Mouse (Mus musculus) neural tube, embryonic 10.5 days (tissue): ENCODE measurements around the gene Klrb1f.
A peak's percentile ranks its signal among the peaks of the same experiment; 100 is the strongest.
"Not testable (repeated sequence)": the region's sequence is repeated elsewhere in the genome, so short reads cannot be mapped to it uniquely, and the experiment has no call there.

Experiments used
- DNase-seq: peaks from one replicate; pipeline ENCODE4 v3.0.0-alpha.2; 2017; ENCODE audit warnings: low spot score; ENCODE audit errors: extremely low spot score

The Klrb1f gene

GRCm38 (mm10) chr6:129048381-129048780 lies 2.7 kb downstream of the Klrb1f start:
- DNase-seq: no peak

DNA sequence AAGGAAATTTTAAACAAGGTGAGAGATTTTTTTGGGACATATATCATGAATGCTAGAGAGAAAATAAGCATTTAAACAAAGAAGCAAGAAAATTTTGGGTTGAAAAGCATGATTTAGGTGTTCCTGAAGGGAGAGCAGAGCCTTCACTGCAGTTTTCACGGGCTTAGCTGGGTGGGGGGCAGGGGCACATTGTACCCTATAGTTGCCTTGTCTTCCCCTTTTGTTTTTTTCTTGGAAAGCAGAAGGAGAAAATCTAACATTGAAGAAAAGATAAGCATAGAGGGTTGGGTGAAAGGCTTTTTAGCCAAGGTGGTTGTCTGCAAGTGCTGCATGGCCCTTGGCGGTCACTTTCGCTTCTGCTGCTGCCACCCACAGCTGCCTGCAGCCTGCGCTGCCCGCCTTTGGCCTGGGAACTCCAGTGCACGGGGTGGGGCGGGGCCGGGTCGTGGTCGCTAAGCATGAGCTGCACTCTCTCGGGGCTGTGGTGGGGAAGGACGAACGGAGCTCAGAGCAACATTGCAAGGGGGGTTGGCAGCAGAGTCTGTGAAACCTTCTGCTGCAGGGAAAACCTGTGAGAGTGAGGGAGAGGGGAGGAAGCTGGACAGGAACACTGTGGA lies 3.3 kb downstream of the Klrb1f start:
- peak; percentile 75 for DNase-seq

DNA sequence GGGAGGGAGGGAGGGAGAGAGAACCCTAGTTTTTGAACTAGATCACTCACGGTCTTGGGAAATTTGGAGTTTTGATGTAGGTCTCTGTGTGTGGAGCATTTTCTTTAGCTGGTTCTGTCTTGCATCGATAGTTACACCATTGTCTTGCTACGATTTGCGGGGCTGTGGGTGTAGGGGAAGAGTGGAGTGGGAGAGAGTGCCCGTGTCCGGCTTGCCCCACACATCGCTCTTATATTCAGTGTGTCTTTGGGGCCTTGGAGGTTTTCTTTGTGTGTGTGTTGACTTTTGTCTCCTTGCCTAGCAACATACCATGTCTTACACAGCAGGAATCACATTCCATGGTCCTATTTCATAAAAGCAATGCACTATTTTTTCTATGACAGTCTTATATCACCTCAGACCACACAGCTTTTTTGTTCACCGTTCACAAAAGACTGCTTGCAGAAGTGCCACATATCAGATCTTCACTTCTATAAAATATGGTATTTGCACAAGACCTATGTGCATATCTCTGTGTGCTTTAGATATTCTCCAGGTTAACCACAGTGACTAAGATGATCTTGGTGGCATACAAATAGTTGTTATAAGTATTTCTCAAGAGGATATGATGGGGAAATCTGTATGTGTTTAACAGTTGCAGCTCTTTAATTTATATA lies 4.0 kb downstream of the Klrb1f start:
- DNase-seq: peak; percentile 30

GRCm38 (mm10) chr6:129051086-129051485 lies 5.4 kb downstream of the Klrb1f start:
- no peak for DNase-seq

DNA sequence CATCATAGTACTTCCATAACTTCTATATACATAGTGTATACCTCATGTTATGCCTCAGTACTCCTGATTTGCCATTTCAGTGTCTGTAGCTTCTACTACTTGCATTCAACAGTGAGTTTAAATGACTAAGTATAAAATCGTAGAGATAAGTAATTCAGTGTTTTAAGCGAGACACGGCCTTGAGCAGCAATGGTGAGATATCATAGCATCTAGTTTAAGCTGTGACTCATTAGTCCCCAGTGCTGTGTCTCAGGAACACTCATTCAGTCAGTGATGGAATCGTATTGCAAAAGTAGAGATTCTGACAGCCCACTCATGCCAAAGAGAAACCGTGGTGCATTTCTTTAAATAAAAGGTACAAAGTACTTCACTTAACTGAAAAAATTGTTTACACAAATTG lies 6.0 kb downstream of the Klrb1f start:
- DNase-seq: no peak

GRCm38 (mm10) chr6:129056237-129056636 lies 10.5 kb downstream of the Klrb1f start:
- DNase-seq: no peak

DNA sequence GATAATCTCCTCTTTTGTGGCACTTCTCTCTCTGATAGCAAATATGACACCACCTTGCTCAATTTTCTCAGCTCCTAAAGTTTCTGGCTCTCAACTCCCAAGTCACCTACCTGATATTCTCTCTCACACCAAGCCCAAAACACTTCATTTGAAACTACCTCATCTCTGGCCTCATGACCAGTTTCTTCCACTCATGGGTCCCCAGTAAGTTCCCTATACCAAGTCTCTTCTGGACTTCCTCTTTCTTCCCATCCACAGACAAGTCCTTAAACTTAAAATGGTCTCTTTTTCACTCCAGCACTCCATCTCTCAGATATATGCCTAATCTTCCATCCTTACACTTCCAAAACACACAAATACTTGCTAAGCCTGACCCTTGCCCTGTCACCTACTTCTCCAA lies 12.3 kb downstream of the Klrb1f start:
- no peak for DNase-seq

- no peak for DNase-seq
Measured at GRCm38 (mm10) chr6:129065407-129065806, 19.7 kb downstream of the Klrb1f start.

- DNase-seq: no peak
Measured at GRCm38 (mm10) chr6:129065857-129066256, 20.2 kb downstream of the Klrb1f start.

- no peak for DNase-seq
Measured at GRCm38 (mm10) chr6:129066530-129066929, 20.8 kb downstream of the Klrb1f start.

GRCm38 (mm10) chr6:129066986-129067385 lies 21.3 kb downstream of the Klrb1f start:
- DNase-seq: peak; percentile 14

DNA sequence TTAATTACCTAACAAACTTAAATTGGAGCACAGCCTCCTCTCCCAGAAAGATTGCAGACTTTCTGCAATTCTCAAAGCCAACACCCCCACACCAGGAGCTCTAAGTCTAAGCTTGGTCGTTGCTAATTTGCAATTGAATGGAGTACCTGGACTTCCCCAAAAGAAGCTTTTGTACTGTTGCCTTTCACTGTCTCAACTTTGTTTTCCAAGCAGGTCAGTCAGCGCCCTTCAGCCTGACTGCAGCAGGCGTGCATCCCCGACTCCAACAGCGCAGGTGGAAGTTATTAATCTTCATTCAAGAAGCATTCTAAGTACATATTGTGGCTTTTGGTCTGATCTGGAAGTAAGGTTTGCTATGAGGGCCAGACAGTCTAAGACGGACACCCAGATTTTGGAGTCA lies 39.4 kb downstream of the Klrb1f start:
- DNase-seq: no peak

DNA sequence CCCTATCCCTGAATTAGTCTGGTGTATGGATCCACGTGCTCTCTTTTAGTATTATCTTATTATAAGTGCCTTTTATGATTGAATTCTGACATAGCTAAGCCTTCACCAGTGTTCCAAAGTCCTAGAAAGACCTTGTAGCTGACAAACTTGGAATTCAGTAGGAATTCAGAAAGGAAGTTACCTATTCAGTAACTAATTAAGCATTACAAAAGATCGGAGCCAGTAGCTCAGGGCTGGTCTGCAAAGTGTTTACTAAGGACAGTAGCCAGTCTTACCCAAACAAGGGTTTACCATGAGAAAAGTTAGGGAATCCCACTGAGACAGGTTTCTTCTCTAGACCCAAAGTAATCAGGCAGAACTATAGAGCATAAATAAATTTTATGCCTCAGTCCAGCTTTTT lies 40.3 kb downstream of the Klrb1f start:
- DNase-seq: not testable (repeated sequence)

- DNase-seq: no peak
Measured at GRCm38 (mm10) chr6:129088161-129088560, 42.5 kb downstream of the Klrb1f start.

DNA sequence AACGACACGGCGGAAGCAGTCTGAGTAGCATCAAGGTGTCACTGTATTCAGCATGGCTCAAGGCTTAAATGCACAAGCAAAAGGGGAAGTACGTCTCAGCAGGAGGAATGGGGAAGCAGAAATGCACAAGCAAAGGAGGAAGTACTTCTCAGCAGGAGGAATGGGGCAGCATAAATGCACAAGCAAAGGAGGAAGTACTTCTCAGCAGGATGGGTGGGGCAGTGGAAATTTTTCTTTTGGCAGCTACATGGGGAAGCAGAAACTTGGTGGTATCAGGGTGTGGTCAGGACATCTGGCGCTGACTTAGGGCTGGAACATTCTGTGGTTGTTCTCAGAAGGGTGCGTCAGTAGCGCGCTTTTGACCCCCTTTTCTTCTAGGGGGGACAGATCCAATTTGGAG lies 42.9 kb downstream of the Klrb1f start:
- DNase-seq: not testable (repeated sequence)

DNA sequence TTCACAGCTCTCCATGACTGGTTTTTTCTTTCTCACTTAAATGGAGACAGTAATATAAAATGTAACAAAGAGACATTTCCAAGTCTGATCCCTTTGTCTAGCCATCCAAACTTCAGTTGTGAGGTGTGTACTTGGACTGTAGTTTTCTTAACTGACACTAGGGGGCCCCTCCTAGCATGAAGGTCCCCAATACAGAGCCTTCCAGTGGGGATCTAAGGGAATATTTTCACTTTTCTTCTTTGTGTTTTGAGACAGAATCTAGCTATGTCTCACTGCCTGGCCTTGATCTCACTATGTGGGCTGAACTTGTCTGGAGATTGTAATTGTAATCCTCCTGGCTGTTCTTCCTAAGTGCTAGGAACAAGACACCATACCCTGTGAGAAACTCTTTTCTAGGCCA lies 49.5 kb downstream of the Klrb1f start:
- DNase-seq: no peak

DNA sequence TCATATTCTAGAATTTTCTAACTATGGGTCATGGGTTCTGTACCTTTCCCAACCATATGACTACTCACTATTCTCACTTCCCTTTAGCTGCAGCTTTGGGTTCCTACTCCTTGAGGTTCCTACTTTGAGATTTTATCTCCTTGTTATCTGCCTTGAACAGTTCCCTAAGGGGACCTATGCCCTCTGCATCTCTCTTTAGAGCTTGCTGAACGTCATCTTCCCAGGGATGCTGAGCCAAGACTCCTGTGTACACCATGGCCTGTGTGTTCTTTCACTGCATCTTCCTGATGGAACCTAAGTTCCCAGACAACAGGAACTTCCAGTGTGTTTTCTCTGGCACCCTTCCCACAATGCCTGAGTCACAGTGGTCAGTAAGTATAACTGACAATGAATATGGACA lies 52.2 kb downstream of the Klrb1f start:
- DNase-seq: no peak

DNA sequence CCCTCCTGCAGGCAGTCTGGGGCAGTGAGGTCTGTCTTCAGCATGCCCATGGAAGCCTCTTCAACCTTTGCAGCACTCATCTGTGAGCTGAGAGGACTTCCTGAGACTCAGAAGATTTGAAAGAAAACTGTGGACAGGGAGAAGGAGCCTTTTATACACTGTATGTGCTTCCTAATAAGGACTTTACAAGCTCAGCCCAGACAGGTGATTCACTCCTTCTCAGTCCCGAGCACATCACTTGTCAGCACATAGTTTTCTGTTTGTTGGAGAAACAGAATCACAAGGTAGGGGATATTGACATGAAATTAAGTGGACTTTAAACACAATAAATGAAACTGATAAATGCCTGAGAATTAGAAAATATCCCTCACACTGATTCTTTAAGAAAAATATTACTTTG lies 55.1 kb downstream of the Klrb1f start, which contains the start of gene Clec2e:
Gene Clec2e, minus strand, starts transcription at position 120 of the 400 bp plus-strand sequence.
- DNase-seq: not testable (repeated sequence)

GRCm38 (mm10) chr6:129101604-129102003 lies 55.9 kb downstream of the Klrb1f start:
- DNase-seq: no peak

- no peak for DNase-seq
Measured at GRCm38 (mm10) chr6:129102858-129103555, 57.3 kb downstream of the Klrb1f start.
